27 mouse cellular contexts compared by ENCODE assay signal in genomic region chr12:54517265-54517664, GRCm38 (mm10).
DNase-seq lines count a peak whose midpoint lies in the region; ATAC-seq lines count a peak whose summit lies in the region.
"Had no signal": no experiment of that assay in that cellular context is flagged by ENCODE, and none has a peak within 500 bp of the region (broad histone marks: within the 10 kb centered on the region; RNA-seq: fewer than 3 reads in every experiment).

No protein-coding gene starts in this region.

- WGBS in midbrain, embryonic 11.5 days: 85% methylated on average over 3 of the region's 3 CpGs
- 69% methylated on average over 3 of the region's 3 CpGs for WGBS in midbrain, embryonic 14.5 days
- 36% methylated on average over 3 of the region's 3 CpGs for WGBS in intestine, embryonic 16.5 days

- no peaks in the 10 kb centered on the region for H3K27me3 ChIP-seq in midbrain, embryonic 11.5 days (ENCODE audit: control insufficient read depth, insufficient read depth, low read length)
- no peaks in the 10 kb centered on the region for H3K27me3 ChIP-seq in midbrain, embryonic 14.5 days (ENCODE audit: control insufficient read depth, insufficient read depth, low read length)
- H3K27me3 ChIP-seq in intestine, embryonic 16.5 days (replicated peaks; ENCODE audit: control insufficient read depth, insufficient read depth, low read length): no peaks in the 10 kb centered on the region
- H3K27me3 ChIP-seq: embryonic facial prominence, embryonic 15.5 days; forebrain, embryonic 12.5 days; heart, embryonic 15.5 days; hindbrain, embryonic 13.5 days; liver, embryonic 12.5 days had no signal

- H3K4me1 ChIP-seq in midbrain, embryonic 11.5 days (ENCODE audit: control insufficient read depth, insufficient read depth, low read length): no peaks in the 10 kb centered on the region; the same call in 1 of the 2 replicates
- H3K4me1 ChIP-seq in midbrain, embryonic 14.5 days (ENCODE audit: control insufficient read depth, insufficient read depth, low read length): no peaks in the 10 kb centered on the region
- peaks cover 9% of the 10 kb centered on the region; the same call in 1 of the 2 replicates for H3K4me1 ChIP-seq in intestine, embryonic 16.5 days (ENCODE audit: control insufficient read depth, insufficient read depth, low read length)
- H3K4me1 ChIP-seq: embryonic facial prominence, embryonic 10.5 days; liver, embryonic 12.5 days had no signal

- no peak overlapping the region for H3K27ac ChIP-seq in midbrain, embryonic 11.5 days (ENCODE audit: low read depth, low read length)
- no peak overlapping the region for H3K27ac ChIP-seq in midbrain, embryonic 14.5 days (replicated peaks; ENCODE audit: low read depth, low read length)
- H3K27ac ChIP-seq in intestine, embryonic 16.5 days (ENCODE audit: low read length): no peak overlapping the region
- H3K27ac ChIP-seq: embryonic facial prominence, embryonic 10.5 days; embryonic facial prominence, embryonic 15.5 days; forebrain, embryonic 12.5 days; heart, embryonic 10.5 days; heart, embryonic 15.5 days; hindbrain, embryonic 13.5 days; layer of hippocampus, adult 2 months; liver, embryonic 12.5 days had no signal

- H3K4me3 ChIP-seq in midbrain, embryonic 11.5 days (ENCODE audit: low read depth, low read length): no peak overlapping the region
- H3K4me3 ChIP-seq in midbrain, embryonic 14.5 days (replicated peaks; ENCODE audit: low read depth, low read length): no peak overlapping the region
- no peak overlapping the region for H3K4me3 ChIP-seq in intestine, embryonic 16.5 days (ENCODE audit: low read length)
- H3K4me3 ChIP-seq: embryonic facial prominence, embryonic 10.5 days; embryonic facial prominence, embryonic 15.5 days; forebrain, embryonic 12.5 days; heart, embryonic 10.5 days; heart, embryonic 15.5 days; hindbrain, embryonic 13.5 days; layer of hippocampus, adult 2 months; liver, embryonic 12.5 days had no signal

- no peaks in the 10 kb centered on the region for H3K36me3 ChIP-seq in midbrain, embryonic 11.5 days (ENCODE audit: control insufficient read depth, insufficient read depth, low read length)
- H3K36me3 ChIP-seq in midbrain, embryonic 14.5 days (ENCODE audit: control insufficient read depth, insufficient read depth, low read length): no peaks in the 10 kb centered on the region
- H3K36me3 ChIP-seq in intestine, embryonic 16.5 days (ENCODE audit: control insufficient read depth, insufficient read depth, low read length): no peaks in the 10 kb centered on the region
- H3K36me3 ChIP-seq: embryonic facial prominence, embryonic 10.5 days; embryonic facial prominence, embryonic 15.5 days; forebrain, embryonic 12.5 days; heart, embryonic 10.5 days; heart, embryonic 15.5 days; hindbrain, embryonic 13.5 days; liver, embryonic 12.5 days had no signal

- no peak overlapping the region for H3K4me2 ChIP-seq in midbrain, embryonic 11.5 days
- H3K4me2 ChIP-seq in midbrain, embryonic 14.5 days (ENCODE audit: low read length): no peak overlapping the region
- H3K4me2 ChIP-seq in intestine, embryonic 16.5 days (ENCODE audit: low read depth, low read length): no peak overlapping the region
- H3K4me2 ChIP-seq: embryonic facial prominence, embryonic 15.5 days; forebrain, embryonic 12.5 days; heart, embryonic 15.5 days; hindbrain, embryonic 13.5 days; liver, embryonic 12.5 days had no signal

- no peaks in the 10 kb centered on the region for H3K9me3 ChIP-seq in midbrain, embryonic 11.5 days (ENCODE audit: control insufficient read depth, low read length)
- H3K9me3 ChIP-seq in midbrain, embryonic 14.5 days (ENCODE audit: control insufficient read depth, low read length): no peaks in the 10 kb centered on the region
- H3K9me3 ChIP-seq in intestine, embryonic 16.5 days (ENCODE audit: control insufficient read depth, low read length): no peaks in the 10 kb centered on the region
- H3K9me3 ChIP-seq: embryonic facial prominence, embryonic 10.5 days; embryonic facial prominence, embryonic 15.5 days; forebrain, embryonic 12.5 days; heart, embryonic 10.5 days; heart, embryonic 15.5 days; hindbrain, embryonic 13.5 days; liver, embryonic 12.5 days had no signal

- ATAC-seq in midbrain, embryonic 11.5 days (ENCODE audit: low FRiP score): no peak
- no peak for ATAC-seq in midbrain, embryonic 14.5 days (ENCODE audit: low FRiP score, low TSS enrichment)
- peak; percentile 50; the same call in 1 of the 2 replicates for ATAC-seq in intestine, embryonic 16.5 days
- ATAC-seq: activated CD4-positive, CD25-positive, alpha-beta regulatory T cell, adult 4 months; liver, embryonic 12.5 days; liver, postnatal 0 days; lung, postnatal 0 days; midbrain, embryonic 16.5 days had no signal

- H3K9ac ChIP-seq in midbrain, embryonic 11.5 days (ENCODE audit: low read length): no peak overlapping the region
- no peak overlapping the region for H3K9ac ChIP-seq in midbrain, embryonic 14.5 days (replicated peaks; ENCODE audit: low read length)
- no peak overlapping the region for H3K9ac ChIP-seq in intestine, embryonic 16.5 days (ENCODE audit: low read depth, low read length)
- H3K9ac ChIP-seq: embryonic facial prominence, embryonic 15.5 days; forebrain, embryonic 12.5 days; heart, embryonic 15.5 days; hindbrain, embryonic 13.5 days; liver, embryonic 12.5 days; liver, postnatal 0 days had no signal

- DNase-seq in cerebellum, postnatal 10 days: peak; percentile 22 to 23
- DNase-seq in cerebellum, postnatal 4 days (ENCODE audit: low spot score in 2 of 2): no peak
- peak; percentile 77 for DNase-seq in midbrain, embryonic 11.5 days (ENCODE audit: low spot score, missing footprints)
- no peak for DNase-seq in midbrain, embryonic 14.5 days
- DNase-seq in adrenal gland, postnatal 25 days: peak; percentile 37
- DNase-seq in layer of hippocampus, postnatal 25 days (ENCODE audit: extremely low spot score in 1 of 2, low spot score in 1 of 2): no peak
- DNase-seq in embryo, embryonic 10.5 days (ENCODE audit: low spot score): no peak
- DNase-seq: cerebellum, adult 11-12 months; cerebellum, adult 9-11 months; gastrocnemius, postnatal 10 days; heart, postnatal 4 days; kidney, adult 8-10 months; left cerebral cortex, postnatal 4 days; liver, postnatal 0 days; right cerebral cortex, postnatal 4 days had no signal

Comparison
In these comparisons a context has a peak if more than half of its experiments do, and no peak if none do; other contexts are left out.
1. DNase-seq: peak in cerebellum, postnatal 10 days (2 of 2), midbrain, embryonic 11.5 days (single experiment) and adrenal gland, postnatal 25 days (single experiment); none in cerebellum, postnatal 4 days (0 of 2), midbrain, embryonic 14.5 days (single experiment), layer of hippocampus, postnatal 25 days (0 of 2) and embryo, embryonic 10.5 days (single experiment).